Mouse (Mus musculus): Measurements from ENCODE around the gene Dock8. TPM values are rescaled to one million over a fixed set of nuclear protein-coding genes. Genes with fewer than 3 reads are reported as not detected.

Gene Dock8
- polyA plus RNA-seq, 1 experiment from 2014 or later, result 9.0 TPM

- no peak overlapping the region for H3K4me2 ChIP-seq (ENCODE audit: low read length)
- ATAC-seq (replicated peaks; ENCODE audit: low FRiP score, low read depth), result no peak
Measured at GRCm38 (mm10) chr19:25037249-25037648, 37.9 kb downstream of the Dock8 start.

DNA sequence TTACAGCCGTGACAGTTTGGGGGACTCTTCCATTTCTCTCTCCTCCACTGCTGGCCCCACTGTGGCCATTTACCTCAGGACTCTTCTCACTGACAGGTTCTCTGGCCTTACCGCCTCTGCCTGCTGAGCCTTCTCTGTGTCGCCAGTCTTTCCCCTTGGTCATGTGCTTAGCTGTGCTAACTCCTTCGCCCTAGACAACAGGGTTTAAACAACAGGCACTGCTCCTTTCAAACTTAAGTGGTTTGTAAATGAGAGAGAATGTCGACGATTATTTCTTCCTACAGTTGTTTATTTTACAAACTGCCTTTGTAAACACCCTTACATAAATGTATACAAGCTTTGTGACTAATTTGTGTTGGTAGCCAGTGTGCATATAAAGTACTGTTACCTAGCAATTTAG is 39.0 kb downstream of the Dock8 start:
- Histone ChIP-seq H3K9ac (ENCODE audit: low read depth, low read length) (no peak overlapping the region), H3K27ac (peak overlapping the region; percentile 50; the same call in 1 of the 2 replicates), H3K27me3 (ENCODE audit: insufficient read depth, low read length) (no peaks in the 10 kb centered on the region), H3K4me1 (replicated peaks; ENCODE audit: insufficient read depth, low read length) (peaks cover 19% of the 10 kb centered on the region), H3K9me3 (replicated peaks; ENCODE audit: low read length) (no peaks in the 10 kb centered on the region), H3K36me3 (ENCODE audit: insufficient read depth, low read length) (no peaks in the 10 kb centered on the region), H3K4me3 (replicated peaks; ENCODE audit: low read depth, low read length) (no peak overlapping the region), H3K4me2 (ENCODE audit: low read length) (no peak overlapping the region)
- WGBS, result 39% methylated on average over 6 of the region's 6 CpGs
- no peak for TF ChIP-seq CTCF (IDR thresholded peaks at IDR 0.05; ENCODE audit: low read depth)
- ATAC-seq (replicated peaks; ENCODE audit: low FRiP score, low read depth), result no peak
- no peak for DNase-seq (ENCODE audit: low spot score)

More at GRCm38 (mm10) chr19:25037249-25037648, 37.9 kb downstream of the Dock8 start:
- DNase-seq (ENCODE audit: low spot score), result no peak
- H3K27ac ChIP-seq, result peak overlapping the region; percentile 86
- no peak for TF ChIP-seq CTCF (IDR thresholded peaks at IDR 0.05; ENCODE audit: low read depth)
- no peak overlapping the region for H3K4me3 ChIP-seq (replicated peaks; ENCODE audit: low read depth, low read length)
- no peaks in the 10 kb centered on the region for H3K27me3 ChIP-seq (ENCODE audit: insufficient read depth, low read length)
- no peak overlapping the region for H3K9ac ChIP-seq (ENCODE audit: low read depth, low read length)
- WGBS, result 65% methylated on average over 4 of the region's 4 CpGs
- H3K9me3 ChIP-seq (replicated peaks; ENCODE audit: low read length), result no peaks in the 10 kb centered on the region
- H3K4me1 ChIP-seq (replicated peaks; ENCODE audit: insufficient read depth, low read length), result peaks cover 19% of the 10 kb centered on the region
- no peaks in the 10 kb centered on the region for H3K36me3 ChIP-seq (ENCODE audit: insufficient read depth, low read length)

GRCm38 (mm10) chr19:25041209-25041608 is 41.9 kb downstream of the Dock8 start:
- H3K9me3 ChIP-seq (replicated peaks; ENCODE audit: low read length), result no peaks in the 10 kb centered on the region
- H3K36me3 ChIP-seq (ENCODE audit: insufficient read depth, low read length), result no peaks in the 10 kb centered on the region
- TF ChIP-seq CTCF (IDR thresholded peaks at IDR 0.05; ENCODE audit: low read depth), result no peak
- H3K4me1 ChIP-seq (replicated peaks; ENCODE audit: insufficient read depth, low read length), result peaks cover 14% of the 10 kb centered on the region
- ATAC-seq (replicated peaks; ENCODE audit: low FRiP score, low read depth), result no peak
- H3K27ac ChIP-seq, result no peak overlapping the region
- no peaks in the 10 kb centered on the region for H3K27me3 ChIP-seq (ENCODE audit: insufficient read depth, low read length)
- DNase-seq (ENCODE audit: low spot score), result no peak
- H3K9ac ChIP-seq (ENCODE audit: low read depth, low read length), result no peak overlapping the region
- WGBS, result 28% methylated on average over 6 of the region's 6 CpGs
- H3K4me3 ChIP-seq (replicated peaks; ENCODE audit: low read depth, low read length), result no peak overlapping the region
- no peak overlapping the region for H3K4me2 ChIP-seq (ENCODE audit: low read length)

- H3K36me3 ChIP-seq (ENCODE audit: insufficient read depth, low read length), result no peaks in the 10 kb centered on the region
- peaks cover 9% of the 10 kb centered on the region; the same call in 1 of the 2 replicates for H3K4me1 ChIP-seq (replicated peaks; ENCODE audit: insufficient read depth, low read length)
- no peak for TF ChIP-seq CTCF (IDR thresholded peaks at IDR 0.05; ENCODE audit: low read depth)
- ATAC-seq (replicated peaks; ENCODE audit: low FRiP score, low read depth), result no peak
- H3K27ac ChIP-seq, result no peak overlapping the region
- H3K9ac ChIP-seq (ENCODE audit: low read depth, low read length), result no peak overlapping the region
- 69% methylated on average over 11 of the region's 11 CpGs for WGBS
- H3K27me3 ChIP-seq (ENCODE audit: insufficient read depth, low read length), result no peaks in the 10 kb centered on the region
- no peak overlapping the region for H3K4me3 ChIP-seq (replicated peaks; ENCODE audit: low read depth, low read length)
- no peak overlapping the region for H3K4me2 ChIP-seq (ENCODE audit: low read length)
- no peaks in the 10 kb centered on the region for H3K9me3 ChIP-seq (replicated peaks; ENCODE audit: low read length)
- DNase-seq (ENCODE audit: low spot score), result no peak
Measured at GRCm38 (mm10) chr19:25042973-25043372, 43.6 kb downstream of the Dock8 start.

- TF ChIP-seq CTCF (IDR thresholded peaks at IDR 0.05; ENCODE audit: low read depth), result no peak
- Histone ChIP-seq H3K9ac (ENCODE audit: low read depth, low read length) (no peak overlapping the region), H3K4me1 (replicated peaks; ENCODE audit: insufficient read depth, low read length) (0 out of 2 replicates have a peak, but pooled peaks cover 3% of the 10 kb centered on the region), H3K27me3 (ENCODE audit: insufficient read depth, low read length) (no peaks in the 10 kb centered on the region), H3K4me3 (replicated peaks; ENCODE audit: low read depth, low read length) (no peak overlapping the region), H3K36me3 (ENCODE audit: insufficient read depth, low read length) (no peaks in the 10 kb centered on the region), H3K4me2 (ENCODE audit: low read length) (no peak overlapping the region), H3K27ac (no peak overlapping the region), H3K9me3 (replicated peaks; ENCODE audit: low read length) (no peaks in the 10 kb centered on the region)
- WGBS, result 54% methylated on average over 3 of the region's 3 CpGs
- ATAC-seq (replicated peaks; ENCODE audit: low FRiP score, low read depth), result no peak
- no peak for DNase-seq (ENCODE audit: low spot score)
Measured at GRCm38 (mm10) chr19:25044057-25044456, 44.7 kb downstream of the Dock8 start.

GRCm38 (mm10) chr19:25052355-25052754 is 53.0 kb downstream of the Dock8 start:
- Histone ChIP-seq H3K9me3 (replicated peaks; ENCODE audit: low read length) (no peaks in the 10 kb centered on the region), H3K27me3 (ENCODE audit: insufficient read depth, low read length) (no peaks in the 10 kb centered on the region), H3K4me2 (ENCODE audit: low read length) (no peak overlapping the region), H3K4me3 (replicated peaks; ENCODE audit: low read depth, low read length) (no peak overlapping the region), H3K27ac (no peak overlapping the region), H3K36me3 (ENCODE audit: insufficient read depth, low read length) (no peaks in the 10 kb centered on the region), H3K4me1 (replicated peaks; ENCODE audit: insufficient read depth, low read length) (no peaks in the 10 kb centered on the region), H3K9ac (ENCODE audit: low read depth, low read length) (no peak overlapping the region)
- WGBS, result 86% methylated on average over 7 of the region's 7 CpGs
- TF ChIP-seq CTCF (IDR thresholded peaks at IDR 0.05; ENCODE audit: low read depth), result no peak
- ATAC-seq (replicated peaks; ENCODE audit: low FRiP score, low read depth) (no peak), DNase-seq (ENCODE audit: low spot score) (no peak)

DNA sequence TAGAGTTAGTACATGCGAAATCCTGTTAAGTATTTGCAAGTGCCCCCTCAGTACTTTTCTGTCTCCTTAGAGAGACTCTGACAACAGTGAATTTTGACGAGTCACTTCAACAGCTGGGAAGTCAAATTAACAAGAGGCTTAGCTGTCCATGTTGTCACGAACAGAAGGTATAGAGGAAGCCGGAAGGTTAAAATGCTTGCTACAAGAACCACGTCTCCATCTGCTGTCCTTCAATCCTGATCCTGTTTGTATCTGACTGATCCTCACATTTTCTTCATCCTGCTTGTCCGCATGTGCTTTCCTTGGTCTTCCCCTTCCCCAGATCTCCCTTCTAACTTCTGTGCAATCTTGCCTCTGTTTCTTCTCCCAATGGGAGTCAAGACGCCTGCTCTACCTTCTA is 53.8 kb downstream of the Dock8 start:
- ATAC-seq (replicated peaks; ENCODE audit: low FRiP score, low read depth) (no peak), DNase-seq (ENCODE audit: low spot score) (no peak)
- H3K36me3 ChIP-seq (ENCODE audit: insufficient read depth, low read length), result no peaks in the 10 kb centered on the region
- no peak overlapping the region for H3K9ac ChIP-seq (ENCODE audit: low read depth, low read length)
- no peak overlapping the region for H3K4me3 ChIP-seq (replicated peaks; ENCODE audit: low read depth, low read length)
- no peaks in the 10 kb centered on the region for H3K27me3 ChIP-seq (ENCODE audit: insufficient read depth, low read length)
- H3K27ac ChIP-seq, result no peak overlapping the region
- no peaks in the 10 kb centered on the region for H3K4me1 ChIP-seq (replicated peaks; ENCODE audit: insufficient read depth, low read length)
- H3K4me2 ChIP-seq (ENCODE audit: low read length), result no peak overlapping the region
- TF ChIP-seq CTCF (IDR thresholded peaks at IDR 0.05; ENCODE audit: low read depth), result no peak
- no peaks in the 10 kb centered on the region for H3K9me3 ChIP-seq (replicated peaks; ENCODE audit: low read length)
- WGBS, result 82% methylated on average over 7 of the region's 7 CpGs

All from kidney, postnatal 0 days (tissue).